Mouse (Mus musculus) c-Kit-negative CD71-positive TER-119-positive erythroid progenitor cells, embryonic 14.5 days (primary cell): Measurements from ENCODE around the gene Amotl1.

Experiments used
- DNase-seq: peaks from one replicate; pipeline ENCODE4 v3.0.0-alpha.2; 2013; ENCODE audit warnings: low read depth, low spot score

Amotl1 gene

DNA sequence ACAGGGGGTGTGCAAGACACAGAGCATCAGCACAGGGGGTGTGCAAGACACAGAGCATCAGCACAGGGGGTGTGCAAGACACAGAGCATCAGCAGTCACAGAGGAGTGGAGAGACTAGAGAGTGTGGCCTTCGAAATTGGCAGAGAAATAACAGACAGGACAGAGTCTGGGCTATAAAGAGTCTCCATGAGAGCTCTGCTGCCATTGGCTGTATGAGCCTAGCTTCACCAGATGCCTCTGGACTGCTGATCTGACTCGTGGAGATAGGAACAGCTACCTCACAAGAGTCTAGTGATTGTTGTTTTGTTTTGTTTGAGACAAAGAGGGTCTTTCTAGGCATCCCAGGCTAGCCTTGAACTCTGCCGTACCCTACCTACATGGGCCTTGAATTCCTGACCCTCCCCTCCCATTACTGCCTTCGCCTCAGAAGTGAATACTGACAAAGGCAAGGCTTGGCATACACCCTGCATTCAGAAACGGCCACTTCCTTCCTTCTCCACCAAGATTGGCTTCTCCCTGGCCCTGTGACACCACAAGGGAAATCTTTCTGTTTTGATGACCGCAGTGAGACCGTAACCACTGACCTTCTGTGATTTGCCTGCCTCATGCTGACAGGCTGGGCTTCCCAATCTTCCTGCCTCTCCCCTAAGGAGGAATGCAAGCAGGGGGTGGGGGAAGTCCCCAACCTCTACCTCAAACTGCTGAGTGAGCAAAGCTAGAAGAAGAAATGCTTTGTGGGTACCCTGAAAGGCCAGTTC lies 3.4 kb downstream of the Amotl1 start:
- no peak for DNase-seq

DNA sequence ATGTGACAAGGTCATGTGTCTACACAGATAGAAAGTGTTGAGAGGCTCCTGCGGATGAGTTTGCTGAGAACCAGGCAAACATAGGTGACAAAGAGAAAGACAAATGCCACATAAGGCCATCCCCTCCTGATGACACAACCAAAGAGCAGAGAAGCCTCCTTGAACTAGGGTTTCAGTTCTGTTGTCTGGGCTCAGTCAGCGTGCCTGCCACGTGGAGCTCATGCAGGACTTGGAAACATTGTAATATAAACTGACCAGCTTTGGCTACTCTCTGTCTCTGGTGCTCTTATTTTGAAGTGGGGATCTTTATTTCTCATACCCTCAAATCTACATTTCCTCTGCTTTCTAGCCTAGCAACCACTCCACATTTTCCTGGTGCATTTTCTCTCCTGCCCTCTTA lies 8.6 kb downstream of the Amotl1 start:
- no peak for DNase-seq

DNA sequence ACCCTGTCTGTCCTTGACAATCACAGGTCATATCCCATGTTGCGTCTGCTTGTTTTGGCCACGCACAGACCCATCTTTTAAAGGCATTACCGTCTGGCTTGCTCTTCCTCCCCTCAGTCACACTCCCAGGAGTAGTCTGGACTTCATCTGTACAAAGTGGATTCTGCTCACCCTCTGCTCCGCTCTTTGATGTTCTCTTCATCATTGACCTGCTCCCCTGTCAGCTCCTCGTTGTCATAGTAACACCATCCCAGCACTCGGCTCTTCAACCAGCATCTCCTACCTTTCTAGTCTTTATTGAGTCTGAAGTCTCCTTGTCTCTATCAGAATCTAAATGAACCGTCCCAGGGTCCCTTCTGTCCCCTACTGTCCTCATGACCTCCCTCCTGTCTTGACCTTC lies 9.3 kb downstream of the Amotl1 start:
- DNase-seq, result no peak

DNA sequence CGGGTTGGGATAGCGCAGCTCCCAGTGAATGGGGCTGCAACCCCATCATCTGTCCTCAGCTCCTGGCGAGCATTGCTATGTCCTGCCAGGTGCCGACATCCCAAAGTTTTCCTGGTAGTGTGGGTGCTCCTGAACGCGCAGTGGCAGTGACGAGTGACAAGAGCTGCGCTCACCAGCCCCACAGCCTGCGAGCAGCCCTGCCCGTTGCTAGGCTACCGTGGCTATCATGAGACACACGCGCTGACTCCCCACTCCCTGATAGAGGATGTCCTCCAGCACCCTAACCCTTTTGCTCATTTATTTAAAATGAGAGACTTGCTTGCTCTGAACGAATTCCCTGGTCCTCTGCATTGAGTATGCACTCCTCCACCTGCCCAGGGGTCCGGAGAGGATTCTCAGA lies 10.7 kb downstream of the Amotl1 start:
- no peak for DNase-seq

DNA sequence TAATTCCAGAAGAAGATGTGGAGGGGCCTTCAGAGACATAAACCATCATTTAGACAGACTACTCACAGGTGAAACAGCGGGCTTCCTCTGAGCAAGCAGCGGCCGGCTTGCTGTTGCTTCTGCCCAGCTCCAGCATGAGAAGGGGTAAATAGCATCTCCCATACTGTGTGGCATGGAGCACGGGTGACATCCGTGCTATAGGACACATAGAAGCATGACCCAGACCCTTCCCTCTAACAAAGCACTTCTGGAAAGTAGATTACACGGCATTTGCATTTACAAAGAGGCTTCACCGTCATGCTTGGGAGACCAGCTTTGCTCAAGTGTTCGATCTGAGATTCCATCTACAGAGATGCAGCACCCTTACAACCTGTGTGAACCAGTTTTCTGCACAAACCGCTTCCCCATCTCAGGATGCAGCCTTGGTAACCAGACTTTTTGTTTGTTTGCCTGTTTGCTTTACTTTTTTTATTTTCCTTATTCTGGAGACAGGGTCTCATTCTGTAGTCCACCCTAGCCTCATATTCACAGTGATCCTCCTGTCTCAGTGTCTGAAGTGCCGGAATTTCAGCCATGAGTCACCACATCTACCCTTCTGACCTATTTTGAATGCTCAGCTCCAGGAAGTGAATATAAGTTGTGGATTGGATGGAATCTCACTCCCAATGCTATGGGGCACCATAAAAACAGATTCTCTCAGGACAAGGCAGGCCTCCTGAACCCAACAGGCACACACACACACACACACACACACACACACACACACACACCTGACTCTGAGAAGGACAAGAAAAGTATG lies 12.3 kb downstream of the Amotl1 start:
- no peak for DNase-seq

DNA sequence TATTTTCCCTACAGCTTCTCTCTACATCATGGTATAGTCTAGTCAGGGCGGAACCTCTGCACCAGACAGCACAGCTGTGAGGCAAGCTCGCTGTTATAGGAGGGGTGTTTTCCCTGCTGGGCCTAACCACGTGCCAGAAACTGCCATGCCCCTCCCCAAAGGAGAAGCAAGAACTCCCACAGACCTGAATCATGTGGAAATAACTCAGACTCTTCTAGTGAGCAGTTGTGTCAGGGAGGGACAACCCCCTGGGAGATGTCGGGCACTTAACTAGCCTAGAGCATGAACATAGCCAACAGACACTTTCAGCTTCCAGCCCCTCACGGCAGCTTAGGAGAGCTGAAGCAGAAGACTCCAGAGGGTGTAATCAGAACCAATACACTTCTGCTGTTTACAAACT lies 13.1 kb downstream of the Amotl1 start:
- no peak for DNase-seq

DNA sequence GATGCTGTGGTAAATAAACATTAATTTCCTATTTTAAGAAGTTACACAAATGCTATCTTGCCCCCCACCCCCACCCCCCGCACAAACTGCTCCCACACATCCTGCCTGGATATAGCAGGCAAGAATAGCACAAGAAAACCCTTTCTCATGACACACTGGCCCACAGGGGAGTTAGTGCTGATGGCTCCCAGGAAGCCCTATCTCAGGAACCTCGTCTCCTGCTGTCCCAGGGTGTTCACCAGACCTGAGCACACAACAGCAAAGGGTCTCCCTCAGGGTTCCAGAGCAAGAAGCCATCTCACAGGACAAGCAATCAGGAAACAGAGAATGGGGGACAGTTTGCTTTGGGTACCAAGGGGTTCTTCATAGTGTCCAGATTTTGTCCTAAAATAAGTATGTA lies 17.3 kb downstream of the Amotl1 start:
- no peak for DNase-seq

DNA sequence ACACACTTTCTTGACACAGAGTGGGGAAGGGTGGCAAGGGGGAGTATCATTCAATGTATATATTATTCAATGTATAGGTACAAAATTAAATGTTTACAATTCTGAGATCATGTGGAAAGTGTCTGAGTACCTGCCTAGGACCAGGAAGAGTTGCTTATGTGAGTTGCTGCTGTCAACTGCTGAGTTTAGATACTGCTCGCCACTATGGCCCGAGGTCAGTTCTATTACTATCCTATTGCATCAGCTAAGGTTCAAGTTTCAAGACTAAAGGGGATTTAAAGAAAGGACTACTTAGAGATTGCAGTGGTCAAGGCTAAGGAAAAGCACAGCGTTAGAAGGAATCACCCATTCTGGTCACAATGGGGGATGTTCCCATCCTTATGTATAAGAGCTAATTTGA lies 18.9 kb downstream of the Amotl1 start:
- DNase-seq, result no peak

DNA sequence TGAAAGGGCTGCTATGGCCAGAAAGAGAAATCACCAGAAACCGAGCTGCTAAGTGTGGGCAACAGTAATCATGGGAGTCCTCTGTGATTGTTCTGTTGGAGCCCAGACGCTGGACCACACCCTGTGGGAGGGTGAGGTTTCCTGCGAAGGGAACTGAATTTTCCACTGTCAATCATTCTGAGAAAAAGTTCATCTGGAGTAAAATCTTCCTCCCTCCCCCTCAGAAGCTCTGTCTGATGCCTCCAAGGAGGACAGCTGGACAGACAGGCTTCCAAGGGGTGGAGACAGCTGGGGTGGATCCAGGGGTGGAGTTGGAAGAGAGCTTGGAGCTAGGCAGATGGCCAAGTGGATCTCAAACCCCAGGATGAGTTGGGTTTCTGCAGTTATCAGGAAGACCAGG lies 19.8 kb downstream of the Amotl1 start:
- no peak for DNase-seq

DNA sequence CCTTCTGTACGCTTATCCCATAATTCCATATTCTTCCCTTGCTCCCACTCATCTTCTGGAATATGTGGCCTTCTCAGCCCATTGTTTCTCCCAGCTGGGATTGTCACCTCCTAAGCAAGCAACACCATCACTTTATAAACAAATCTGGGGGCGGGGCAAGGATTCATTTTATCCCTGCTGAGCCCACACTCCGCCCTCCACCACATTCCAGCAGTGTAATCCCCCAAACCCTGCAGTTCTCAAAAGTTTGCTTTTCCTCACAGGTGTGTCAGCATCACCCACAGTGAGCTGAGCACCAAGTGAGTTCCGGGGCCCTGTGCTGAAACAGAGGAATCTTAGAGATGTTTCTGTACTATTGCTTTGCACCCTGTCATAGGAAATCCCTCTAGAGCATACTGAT lies 20.9 kb downstream of the Amotl1 start:
- DNase-seq, result no peak

DNA sequence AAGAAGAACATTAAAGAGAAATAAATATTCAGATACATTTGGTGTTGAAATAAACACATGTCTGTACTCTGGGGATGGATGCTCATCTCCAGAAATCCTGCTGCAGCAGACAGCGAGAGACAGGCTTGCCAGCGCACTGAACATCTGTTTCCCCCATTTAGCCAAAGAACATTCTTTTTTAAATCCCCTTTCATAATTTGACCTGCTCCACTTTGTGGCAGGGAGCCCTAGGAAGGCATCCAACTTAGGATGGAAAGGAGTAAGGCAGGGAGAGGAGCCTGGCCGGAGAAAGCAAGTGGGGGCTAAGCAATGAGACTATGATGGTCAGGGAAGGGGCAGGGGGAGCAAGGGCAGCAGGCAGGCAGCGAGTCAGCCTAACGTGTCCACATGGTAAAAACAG lies 21.6 kb downstream of the Amotl1 start:
- DNase-seq, result no peak

DNA sequence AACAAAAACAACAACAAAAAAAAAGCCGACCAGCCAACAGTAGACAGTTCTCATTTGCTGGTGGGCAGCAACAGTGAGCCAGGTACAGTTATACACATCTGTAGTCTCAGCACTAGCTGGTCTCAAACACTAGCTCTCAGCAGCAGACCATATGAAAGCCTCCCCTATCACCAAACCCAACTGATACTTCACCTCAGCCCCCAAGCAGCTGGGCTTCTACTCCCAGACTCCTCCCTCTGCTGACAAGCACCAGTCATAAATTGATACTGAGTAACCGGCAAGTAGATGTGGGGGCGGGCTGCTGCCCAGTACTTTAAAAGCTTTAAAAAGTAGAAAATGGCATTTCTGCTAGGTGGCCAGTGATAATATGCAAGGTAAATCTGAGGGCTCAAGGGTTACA lies 22.0 kb downstream of the Amotl1 start:
- no peak for DNase-seq

DNA sequence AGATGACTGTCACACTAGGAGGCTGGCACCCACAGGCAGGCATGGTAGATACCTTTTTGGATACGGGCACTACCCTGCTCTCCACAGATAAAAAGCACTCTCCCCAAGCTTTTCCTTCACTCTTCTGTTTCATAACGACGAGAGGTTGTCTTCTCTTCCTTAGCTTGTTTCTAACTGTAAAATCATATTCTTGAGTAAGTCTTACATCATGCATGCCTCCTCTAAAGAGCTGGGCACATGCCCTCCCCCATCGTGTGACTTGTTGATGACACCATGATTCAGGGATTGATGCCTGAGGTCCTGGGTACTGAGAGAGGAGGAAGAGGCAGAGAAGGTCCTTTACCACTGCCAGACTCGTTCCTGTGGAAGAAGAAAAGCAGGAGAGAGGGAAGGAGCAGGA lies 24.7 kb downstream of the Amotl1 start:
- DNase-seq, result no peak

DNA sequence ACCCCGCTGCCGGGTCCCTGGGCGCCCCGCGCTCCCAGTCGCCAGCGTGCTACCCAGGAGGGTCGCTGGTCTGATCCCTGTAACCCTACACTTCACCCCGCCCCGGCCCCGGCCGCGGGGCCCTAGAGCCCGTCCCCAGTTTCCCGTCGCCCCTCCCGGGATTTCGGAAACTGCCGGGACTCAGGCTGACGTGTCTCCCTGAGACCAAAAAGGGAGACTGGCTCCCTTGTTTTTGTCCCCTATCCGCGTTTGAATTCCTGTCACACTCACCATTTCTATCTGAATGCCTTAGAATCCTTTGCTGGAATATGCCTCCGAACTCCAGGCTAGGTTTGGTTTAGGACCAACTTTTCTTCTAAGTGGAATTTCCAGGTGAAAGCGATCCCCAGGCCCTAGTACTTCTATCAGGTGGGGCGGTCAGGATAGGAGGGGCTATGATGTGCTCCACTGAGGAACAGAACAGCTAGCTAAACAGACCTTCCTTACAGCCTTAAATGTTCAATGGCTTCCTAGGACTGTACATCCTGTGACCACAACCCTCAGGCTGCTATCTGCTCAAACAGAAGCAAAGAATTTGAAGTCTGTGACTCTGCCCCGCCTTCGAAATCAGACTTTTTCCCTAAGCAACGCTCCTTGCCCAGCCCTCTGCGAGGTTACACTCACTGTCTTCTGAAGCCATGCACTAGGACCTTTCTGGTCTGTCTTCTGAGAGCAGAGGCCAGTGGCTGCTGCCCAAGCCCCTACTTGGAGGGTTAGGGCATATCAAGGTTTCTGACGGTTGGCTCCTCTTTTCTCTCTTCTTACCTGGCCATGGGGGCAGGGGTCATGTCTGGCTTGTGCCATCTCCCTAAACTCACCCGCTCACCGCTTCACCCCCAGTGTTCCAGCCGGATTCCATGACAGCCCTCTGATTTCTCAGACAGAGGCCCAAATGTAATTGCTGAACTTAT lies 29.6 kb downstream of the Amotl1 start:
- no peak for DNase-seq

DNA sequence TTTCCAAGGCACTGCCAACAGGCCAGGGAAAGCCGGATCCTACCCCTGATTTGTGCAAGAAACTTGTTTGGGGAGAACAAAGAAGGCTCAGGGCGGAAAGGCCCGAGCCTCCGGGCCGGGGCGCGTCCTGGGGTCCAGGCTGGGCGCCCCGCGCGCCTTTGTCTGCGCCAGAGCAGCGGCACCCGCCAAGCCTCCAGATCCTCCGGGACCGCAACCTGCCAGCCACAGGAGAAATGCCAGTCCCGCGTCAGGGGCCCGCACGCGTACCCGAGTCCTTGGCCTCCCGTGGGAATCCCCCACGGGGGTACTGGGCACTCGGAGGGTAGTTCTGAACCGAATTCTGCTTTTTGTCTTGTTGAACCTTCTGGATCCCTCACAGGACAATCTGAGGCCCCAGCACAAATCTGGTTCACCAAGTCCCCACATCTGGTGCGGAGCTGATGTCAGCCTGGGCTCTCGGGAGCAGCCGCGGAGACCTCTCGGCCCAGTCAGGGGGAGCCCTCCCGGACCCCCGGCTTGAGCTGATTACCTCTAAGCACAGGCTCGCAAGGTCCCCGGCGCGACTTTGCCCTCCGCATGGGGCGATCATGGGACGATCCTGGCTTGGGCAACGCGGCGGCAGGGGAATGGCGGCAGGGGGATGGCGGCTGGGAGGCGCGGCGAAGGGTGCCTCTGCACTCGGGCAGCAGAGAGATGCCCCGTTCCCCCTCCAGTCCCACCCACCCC lies 30.5 kb downstream of the Amotl1 start:
- DNase-seq, result no peak

DNA sequence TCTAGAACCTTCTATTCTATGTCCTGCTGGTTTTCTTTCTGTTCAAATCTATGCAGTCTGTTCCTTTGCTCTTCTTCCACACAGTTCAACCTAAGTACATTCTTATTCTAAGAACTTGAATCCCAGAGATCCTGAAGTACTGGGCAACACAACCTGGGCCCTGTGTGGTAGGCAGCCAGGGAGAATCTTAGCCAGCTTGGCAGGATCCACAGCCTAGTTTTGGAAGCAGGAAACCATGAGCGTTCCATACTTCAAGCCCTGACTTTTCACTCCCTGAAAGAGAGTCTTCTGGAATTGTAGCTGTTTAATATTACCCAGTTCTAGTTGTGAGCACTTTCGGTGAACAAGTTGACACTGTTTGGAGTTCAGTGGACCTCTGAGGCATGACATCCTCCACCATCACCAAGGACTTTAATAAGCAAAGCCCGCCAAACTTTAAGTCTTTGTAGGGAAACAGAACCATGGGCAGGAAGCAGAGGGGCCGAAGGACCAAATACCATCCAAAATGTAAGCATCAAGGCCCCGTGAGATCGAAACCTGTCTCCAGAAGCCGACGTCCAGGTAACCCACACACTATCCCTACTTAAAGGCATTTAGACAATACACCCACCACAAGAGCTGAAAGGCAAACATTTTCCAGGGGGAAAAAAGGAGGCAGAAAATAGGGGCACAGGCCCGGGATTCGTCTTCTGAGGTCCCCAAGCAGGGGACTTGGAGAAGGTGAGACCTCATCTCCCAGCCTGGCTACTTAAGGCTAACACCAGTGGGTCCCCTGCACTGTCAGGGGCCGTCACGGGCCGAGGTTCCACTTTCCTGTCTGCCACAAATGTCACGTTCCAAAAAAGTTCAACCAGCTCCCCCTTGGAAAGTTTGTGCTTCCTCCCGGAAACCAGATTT lies 31.3 kb downstream of the Amotl1 start:
- DNase-seq, result no peak

DNA sequence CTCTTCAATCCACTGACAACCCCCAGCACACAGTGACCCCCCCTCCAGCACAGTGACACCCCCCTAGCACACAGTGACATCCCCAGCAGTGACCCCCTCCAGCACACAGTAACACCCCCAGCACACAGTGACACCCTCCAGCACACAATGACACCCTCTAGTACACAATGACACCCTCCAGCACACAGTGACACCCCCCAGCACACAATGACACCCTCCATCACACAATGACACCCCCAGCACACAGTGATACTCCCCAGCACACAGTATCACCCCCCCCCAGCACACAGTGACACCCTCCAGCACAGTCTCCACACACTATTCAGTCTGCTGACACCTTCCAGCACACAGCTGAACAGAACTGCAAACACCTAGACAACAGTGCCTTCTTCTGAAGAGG lies 32.3 kb downstream of the Amotl1 start:
- DNase-seq, result no peak

DNA sequence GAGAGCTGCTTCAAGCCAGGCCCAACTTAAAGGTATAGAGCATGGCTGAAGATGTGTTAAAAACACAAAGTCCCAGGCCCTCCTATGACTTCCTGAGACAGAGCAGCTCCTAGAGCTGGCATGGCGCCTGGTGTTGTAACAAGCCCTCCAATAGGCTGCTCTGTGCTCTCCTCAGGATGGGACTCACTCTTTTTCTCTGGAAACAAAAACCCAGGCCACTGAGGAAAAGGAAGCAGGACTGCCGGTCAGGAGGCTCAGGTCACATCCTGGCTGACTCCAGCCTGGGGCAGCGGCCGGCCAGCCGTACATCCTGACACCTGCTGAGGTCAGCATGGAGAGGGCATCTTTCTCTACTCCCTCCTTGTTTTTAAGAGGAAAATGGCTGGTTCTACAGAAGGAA lies 36.3 kb downstream of the Amotl1 start:
- DNase-seq, result no peak

DNA sequence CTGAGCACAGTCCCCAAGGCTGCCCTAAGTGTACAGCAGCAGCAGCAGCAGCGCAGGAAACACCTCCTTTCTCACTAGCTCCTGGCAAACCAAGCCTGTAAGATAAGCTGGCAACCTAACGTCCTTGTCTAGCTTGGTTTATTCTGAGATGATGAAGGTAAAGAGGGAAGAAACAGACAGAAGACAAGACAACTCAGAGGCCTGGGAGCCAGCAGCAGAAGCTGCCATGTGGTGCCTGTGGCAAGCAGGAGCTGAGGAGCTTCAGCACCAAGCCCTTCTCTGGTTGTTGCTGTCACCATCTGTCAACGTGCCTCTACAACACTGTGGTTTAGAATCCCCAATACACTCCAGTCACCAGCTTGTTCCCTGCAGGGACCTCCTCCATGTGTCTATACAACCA lies 37.4 kb downstream of the Amotl1 start:
- DNase-seq, result no peak

DNA sequence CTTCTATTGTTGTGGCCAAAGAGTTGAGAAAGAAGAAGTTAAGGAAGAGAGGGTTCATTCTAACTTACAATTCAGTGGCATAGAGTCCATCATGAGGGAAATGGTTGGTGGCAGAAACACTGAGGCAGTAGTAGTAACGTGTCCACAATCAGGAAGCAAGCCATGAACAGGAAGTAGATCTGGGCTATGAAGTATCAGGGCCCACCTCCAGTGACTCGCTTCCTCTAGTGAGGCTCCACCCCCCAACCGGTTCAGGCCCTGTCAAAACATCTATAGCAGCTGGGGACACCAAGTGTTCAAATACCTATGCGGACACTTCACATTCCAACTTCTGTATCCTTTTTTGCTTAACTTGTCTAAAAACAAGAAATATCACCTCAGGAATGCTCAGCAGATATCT lies 38.9 kb downstream of the Amotl1 start:
- DNase-seq, result no peak

DNA sequence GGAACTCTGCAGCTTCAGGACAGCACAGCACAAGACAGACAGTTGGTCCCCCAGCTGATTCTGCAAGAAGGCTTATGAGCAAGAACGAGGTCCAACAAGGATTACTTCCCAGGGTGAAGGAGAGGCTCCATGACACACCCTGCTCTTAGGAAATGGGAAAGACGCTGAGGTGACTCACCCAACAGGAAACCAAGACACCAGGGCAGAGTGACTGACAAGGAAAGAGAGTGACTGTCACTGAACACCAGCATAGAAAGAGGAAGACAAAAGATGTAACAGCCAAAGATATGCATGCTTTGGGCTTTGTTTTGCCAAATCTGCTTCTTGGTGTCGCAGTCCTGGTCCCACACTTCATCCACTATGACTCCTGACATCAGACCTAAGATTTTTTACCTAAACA lies 40.5 kb downstream of the Amotl1 start:
- DNase-seq, result no peak
